Mouse (Mus musculus): Measurements from ENCODE around the gene Ptgr1. TPM values are rescaled to one million over a fixed set of nuclear protein-coding genes. Genes with fewer than 3 reads are reported as not detected.
A peak's percentile ranks its signal among the peaks of the same experiment; 100 is the strongest.

Gene Ptgr1
- polyA plus RNA-seq, 1 experiment: 130 TPM

GRCm38 (mm10) chr4:58990609-58991434, 3.9 kb upstream of the Ptgr1 start:
- no peak for DNase-seq (ENCODE audit: low spot score)

- no peak for DNase-seq (ENCODE audit: low spot score)
These were observed 2.5 kb upstream of the Ptgr1 start for GRCm38 (mm10) chr4:58989303-58989898.

DNA sequence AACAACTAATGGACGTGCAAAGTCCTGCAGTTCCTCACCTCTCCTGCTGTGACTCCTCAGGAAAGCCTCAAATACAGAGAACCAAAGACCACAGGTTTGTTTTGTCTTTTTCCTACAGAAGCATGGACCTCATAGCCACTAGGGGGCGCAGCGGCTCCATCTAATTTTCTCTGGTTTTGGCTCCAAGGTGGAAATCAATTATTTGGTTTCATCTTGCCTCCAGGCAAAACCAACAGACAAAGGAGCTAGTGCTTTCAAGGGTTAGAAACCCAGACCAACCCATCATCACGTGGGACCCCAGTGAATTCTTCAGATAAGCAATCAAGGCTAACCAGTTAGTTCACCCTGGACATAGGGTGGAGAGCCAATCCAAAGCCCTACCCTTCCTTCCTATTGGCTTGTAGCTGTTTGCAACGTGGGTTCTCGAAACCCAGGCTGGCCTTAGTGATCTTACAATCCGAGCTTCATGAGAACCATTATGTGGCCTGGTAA, 1.7 kb downstream of the Ptgr1 start:
- DNase-seq (ENCODE audit: low spot score): peak; percentile 75

DNA sequence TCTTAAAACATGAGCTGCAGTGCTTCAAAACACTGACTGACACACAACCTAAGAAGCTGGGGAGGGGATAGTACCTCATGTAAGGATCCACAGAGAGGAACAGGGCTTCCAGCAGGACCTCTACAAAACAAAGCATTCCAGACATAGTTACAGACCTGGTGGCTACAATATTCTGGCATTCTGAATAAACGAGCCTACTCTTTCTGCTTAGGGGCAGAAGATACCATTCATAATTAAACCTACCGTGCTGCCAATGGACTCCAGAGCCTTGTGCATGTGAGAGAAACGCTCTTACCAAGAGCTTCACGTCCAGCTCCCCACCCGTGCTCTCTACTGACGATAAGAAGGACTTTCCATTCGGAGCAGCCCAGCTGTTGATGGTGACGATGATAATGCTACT, 4.1 kb downstream of the Ptgr1 start:
- no peak for DNase-seq (ENCODE audit: low spot score)

DNA sequence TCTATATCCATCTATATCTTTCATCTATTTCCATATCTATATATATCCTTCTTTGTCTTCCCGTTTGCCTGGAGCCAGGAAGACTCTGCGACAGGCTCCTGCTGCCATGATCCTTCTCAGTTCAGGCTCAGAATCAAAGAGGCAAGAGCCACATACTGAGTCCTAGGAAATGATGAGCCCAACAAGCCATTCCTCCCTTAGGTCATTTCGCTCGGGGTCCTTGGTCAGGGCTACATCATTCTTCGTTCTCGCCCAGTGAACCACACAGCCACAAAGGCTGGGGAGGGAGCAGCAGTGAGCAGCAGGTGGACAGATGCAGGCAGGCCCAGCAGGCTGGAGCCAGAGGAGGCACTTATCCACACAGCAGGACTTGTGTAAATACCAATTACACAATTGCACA, 5.5 kb downstream of the Ptgr1 start:
- no peak for DNase-seq (ENCODE audit: low spot score)

GRCm38 (mm10) chr4:58975711-58976110, 11.2 kb downstream of the Ptgr1 start:
- no peak for DNase-seq (ENCODE audit: low spot score)

DNA sequence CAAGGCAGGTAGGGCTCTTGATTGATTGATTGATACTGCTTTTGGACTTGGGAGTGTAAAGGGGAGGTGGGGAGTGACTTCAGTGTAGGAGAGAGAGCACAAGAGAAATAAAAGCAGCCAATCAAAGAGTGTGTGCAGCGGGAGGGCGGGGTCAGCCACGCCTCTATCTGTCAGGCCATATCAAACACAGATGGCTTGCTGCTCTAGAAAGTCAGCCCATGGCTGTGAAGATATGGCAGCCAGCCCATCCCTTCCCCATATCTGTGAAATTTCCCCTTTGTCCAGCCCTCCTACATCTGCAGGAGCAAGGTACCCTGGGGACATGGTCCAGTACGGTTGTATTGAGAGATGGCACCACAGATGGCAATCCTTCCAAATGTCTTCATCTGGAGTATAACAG, 16.2 kb downstream of the Ptgr1 start:
- no peak for DNase-seq (ENCODE audit: low spot score)

DNA sequence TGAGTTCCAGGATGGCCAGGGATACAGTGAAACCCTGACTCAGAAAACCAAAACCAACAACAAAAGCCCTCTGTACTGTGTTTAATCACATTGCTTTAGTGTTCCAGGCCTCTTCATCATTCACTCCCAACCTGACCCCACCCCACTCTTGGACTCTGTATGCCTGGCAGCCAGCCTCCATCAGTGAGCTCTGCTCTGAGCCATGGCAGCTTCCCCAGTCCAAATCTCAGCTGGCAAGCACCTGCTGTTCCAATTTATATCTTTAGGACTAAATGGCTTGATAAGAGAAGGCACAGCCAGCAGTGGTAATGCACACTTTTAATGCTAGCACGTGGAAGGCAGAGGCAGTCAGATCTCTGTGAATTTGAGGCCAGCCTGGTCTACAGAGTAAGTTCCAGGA, 21.8 kb downstream of the Ptgr1 start:
- DNase-seq (ENCODE audit: low spot score): no peak

GRCm38 (mm10) chr4:58963271-58963670, 23.6 kb downstream of the Ptgr1 start:
- DNase-seq (ENCODE audit: low spot score): no peak

DNA sequence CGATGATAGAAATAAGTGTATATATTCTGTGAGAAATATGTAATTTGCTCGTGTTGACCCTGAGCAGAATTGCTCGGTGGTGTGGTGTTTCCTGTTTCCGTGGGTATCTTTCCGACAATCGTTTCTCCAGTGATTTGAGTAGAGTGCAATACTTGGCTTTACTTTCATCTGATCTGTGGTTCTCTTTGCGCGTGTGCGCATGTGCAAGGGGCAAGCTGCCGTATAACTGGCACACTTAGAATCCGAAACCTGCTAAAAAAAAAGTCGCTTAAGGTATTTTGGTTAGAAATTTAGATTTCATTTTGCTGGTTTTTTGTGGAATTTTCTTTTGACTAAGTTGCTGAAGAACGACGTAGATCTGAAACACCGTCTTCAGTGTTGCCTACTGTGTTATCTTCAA, 25.2 kb downstream of the Ptgr1 start:
- no peak for DNase-seq (ENCODE audit: low spot score)

- DNase-seq (ENCODE audit: low spot score): no peak
These were observed 34.3 kb downstream of the Ptgr1 start for GRCm38 (mm10) chr4:58952630-58953029.

GRCm38 (mm10) chr4:58948391-58948790, 38.5 kb downstream of the Ptgr1 start:
- no peak for DNase-seq (ENCODE audit: low spot score)

GRCm38 (mm10) chr4:58944695-58945094, 42.2 kb downstream of the Ptgr1 start:
- DNase-seq (ENCODE audit: low spot score): no peak

DNA sequence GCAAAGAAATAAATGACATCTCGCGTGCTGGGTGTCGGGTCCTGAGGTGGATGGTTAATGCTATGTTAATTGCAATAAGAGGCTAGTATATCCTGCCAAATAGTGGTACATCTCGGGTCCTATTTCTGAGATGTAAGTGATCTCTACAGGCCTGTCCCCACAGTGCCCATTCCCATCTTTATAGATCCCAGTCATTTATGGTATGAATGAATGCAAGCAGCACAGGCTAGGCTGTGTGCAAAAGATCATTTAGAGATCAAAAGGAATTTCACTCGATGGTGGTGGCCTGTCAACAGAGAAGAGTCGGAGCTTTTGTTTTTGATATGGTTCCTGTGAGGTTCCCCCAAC, 42.7 kb downstream of the Ptgr1 start:
- DNase-seq (ENCODE audit: low spot score): no peak

DNA sequence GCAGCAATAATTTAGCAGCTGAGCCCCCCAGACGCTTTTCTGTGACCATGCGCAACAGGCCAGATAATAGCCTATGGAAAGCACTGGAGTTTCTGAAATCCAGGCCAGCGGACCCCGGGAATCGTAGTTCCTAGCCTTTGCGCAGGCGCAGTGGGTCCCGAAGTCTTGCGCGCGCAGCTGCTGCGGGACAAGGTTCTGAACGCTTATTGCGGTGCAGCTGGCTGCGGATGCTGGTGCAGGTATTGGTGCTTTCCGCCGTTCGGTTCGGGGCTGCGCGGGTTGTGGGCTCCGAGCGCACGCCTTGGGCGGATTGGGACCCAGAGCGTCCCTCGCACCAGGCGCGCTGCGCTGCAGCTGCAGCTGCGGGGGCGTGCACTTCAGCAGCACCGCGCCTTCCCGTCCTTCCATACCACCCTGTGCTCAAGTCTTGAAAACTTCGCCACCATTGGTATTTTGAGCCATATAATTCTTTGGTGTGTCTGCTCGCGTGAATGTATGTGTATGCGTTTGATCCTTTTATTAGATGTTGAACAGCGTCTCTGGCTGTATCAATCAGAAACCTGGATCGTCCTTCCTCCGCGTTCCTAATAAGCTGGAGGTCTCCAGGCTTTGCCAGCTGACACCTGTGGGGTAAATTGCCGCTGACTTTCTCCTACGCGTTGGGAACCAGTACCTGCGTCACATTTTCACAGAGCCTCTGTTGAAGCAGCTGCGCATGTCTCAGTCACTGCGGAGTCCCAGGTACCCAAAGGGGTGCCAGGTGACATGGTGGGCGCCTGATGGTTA, 43.3 kb downstream of the Ptgr1 start, which contains the start of gene Zkscan16:
Gene Zkscan16 (plus strand): TSS at position 209 of the 786 bp plus-strand sequence.
- DNase-seq (ENCODE audit: low spot score): peak; percentile 49

GRCm38 (mm10) chr4:58942942-58943341, 44.0 kb downstream of the Ptgr1 start:
- no peak for DNase-seq (ENCODE audit: low spot score)

- no peak for DNase-seq (ENCODE audit: low spot score)
These were observed 45.3 kb downstream of the Ptgr1 start for GRCm38 (mm10) chr4:58941638-58942037.

DNA sequence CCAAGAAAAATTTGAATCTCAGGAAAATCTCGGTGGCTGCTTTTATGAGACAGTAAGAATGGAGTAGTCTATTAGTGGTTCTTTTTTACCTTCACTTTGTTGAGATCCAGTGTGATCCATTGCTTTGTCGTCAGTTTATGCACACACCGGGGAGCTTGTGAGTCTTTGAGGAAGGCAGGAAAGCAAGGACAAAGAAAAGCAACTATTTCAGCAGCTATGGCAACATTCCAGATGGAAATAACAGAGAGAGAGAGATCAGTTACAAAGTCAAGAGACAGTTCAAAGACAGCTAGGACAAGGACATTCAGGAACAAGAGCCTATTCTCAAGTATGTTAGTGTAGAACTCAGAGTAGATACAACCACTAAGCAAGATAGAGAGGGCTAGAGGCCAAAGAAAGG, 51.1 kb downstream of the Ptgr1 start:
- no peak for DNase-seq (ENCODE audit: low spot score)

GRCm38 (mm10) chr4:58934746-58935476, 52.0 kb downstream of the Ptgr1 start:
- DNase-seq (ENCODE audit: low spot score): no peak

DNA sequence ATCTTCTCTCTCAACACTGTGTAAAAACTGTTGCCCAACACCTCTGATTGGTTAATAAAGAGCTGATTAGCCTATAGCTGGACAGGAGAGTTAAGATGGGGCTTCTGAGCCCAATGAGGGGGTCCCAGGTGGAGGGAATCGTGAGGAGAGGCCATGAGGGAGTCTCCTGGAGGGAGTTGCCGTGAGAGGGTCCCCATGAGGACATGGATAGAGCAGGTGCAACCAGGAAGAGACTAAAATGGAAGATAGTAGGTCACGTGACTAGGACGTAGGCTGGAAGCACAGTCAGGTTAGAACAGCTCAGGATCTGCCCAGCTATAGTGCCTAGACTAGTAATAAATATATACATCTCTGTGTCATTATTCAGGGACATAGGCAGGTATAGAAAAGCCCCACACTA, 52.6 kb downstream of the Ptgr1 start:
- DNase-seq (ENCODE audit: low spot score): no peak

- DNase-seq (ENCODE audit: low spot score): no peak
These were observed 54.4 kb downstream of the Ptgr1 start for GRCm38 (mm10) chr4:58932541-58932940.

GRCm38 (mm10) chr4:58927661-58928060, 59.3 kb downstream of the Ptgr1 start:
- DNase-seq (ENCODE audit: low spot score): no peak
